Mouse (Mus musculus): Measurements from ENCODE around the gene Olfr1377.
"Not testable (repeated sequence)": the region's sequence is repeated elsewhere in the genome, so short reads cannot be mapped to it uniquely, and the experiment has no call there.

Olfr1377 gene

DNA sequence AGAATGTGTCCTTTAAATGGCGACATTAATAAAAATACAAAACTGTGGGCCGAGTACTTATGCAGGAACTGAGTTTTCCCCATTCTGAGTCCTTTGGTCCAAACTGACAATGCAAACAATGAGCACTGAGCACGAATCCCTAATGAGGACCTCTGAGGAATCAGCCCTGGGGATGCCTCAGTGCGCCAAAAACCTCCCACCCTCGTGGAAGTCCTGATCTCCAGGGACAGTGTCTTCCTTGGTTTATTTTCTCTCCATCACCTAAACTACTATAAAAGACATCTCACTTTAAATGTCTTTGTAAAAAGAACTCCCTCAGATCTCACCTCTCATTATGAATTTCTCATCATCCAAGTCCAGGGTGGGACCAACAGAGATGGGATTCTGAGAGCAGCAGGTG lies at the start of gene Olfr1377:
Gene Olfr1377 (plus strand): TSS at position 301 of the 400 bp plus-strand sequence.
- DNase-seq (ENCODE audit: low spot score): no peak

DNA sequence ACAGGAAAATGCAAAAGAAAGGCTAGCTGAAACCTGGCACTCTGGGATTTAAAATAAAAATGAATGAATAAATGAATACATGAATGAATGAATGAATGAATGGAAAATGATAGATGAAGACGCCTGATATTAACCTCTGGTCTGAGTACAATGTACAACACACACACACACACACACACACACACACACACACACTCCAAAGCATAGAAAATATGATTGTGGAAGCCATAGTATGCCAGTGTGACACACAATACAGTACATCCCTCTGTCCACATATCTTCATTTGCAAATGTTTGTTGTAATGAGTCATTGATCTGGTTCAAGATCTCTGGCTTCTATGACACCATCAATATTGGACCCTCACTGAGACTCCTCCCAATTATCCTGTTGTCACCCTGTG lies 49.7 kb upstream of the Olfr1377 start:
- no peak for DNase-seq (ENCODE audit: low spot score)

DNA sequence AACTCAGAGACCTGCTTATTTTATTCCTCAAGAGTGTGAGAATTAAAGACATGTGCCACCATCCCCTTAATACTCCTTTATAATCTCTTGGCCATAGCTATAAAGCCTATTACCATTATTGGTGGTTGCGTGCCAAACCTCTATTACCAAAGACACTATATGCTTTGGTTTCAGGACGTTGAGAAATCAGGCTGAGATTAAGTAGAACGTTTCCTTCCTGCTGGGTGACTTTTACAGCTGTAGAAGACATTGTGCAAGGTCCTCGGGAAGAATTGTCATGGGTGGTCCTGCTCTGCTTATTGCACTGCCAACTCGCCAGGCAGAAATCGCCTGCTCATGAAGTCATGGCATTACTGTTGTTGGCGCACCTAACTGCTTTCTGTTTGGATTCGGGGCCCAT lies 43.3 kb upstream of the Olfr1377 start:
- DNase-seq (ENCODE audit: low spot score): no peak

GRCm38 (mm10) chr11:50939621-50940366 lies 42.0 kb upstream of the Olfr1377 start:
- peak; percentile 21 for DNase-seq (ENCODE audit: low spot score)

GRCm38 (mm10) chr11:50942386-50942785 lies 39.4 kb upstream of the Olfr1377 start:
- DNase-seq (ENCODE audit: low spot score): no peak

DNA sequence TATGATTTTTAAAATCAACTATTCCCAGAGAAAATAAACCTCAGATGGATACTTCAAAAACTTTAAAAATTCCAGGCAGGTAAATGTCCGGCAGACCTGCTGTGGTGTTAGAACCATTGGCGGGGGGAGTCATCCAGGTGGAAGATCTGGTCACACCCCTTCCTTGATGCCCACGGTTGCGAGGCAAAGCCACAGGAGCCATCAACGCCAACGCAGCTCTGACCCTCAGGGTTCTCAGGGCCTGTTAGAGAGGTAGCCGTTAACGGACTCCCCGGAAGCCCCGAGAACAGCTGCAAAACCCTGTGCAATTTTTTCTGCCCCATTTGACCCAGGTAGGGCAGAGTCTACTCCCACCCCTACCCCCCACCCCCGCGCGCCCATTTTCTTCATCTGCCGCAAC lies 38.3 kb upstream of the Olfr1377 start, which contains the start of gene 4933414I15Rik:
Gene 4933414I15Rik (minus strand): TSS at position 260 of the 400 bp plus-strand sequence.
- no peak for DNase-seq (ENCODE audit: low spot score)

- DNase-seq (ENCODE audit: low spot score): no peak
Observed at GRCm38 (mm10) chr11:50952290-50952689, 29.5 kb upstream of the Olfr1377 start.

DNA sequence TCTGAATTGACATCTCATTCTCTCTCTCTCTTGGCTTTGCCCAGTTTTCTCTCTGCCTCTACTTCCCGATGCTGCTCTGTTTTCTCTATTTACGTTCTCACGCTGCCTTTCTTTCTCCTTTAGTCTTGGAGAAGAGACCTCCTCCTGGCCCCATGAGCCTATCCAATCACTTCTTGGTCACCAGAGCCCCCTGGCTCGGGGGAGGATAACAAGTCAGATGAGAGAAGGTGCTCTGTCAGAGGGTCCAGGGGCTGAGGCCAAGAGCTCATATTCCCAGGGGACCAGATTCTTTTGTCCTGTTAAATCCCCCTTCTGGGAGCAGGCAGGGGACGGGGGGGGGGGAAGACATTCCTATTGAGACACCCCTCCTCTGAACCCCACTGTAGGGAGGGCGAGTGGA lies 28.1 kb upstream of the Olfr1377 start, which contains the start of gene Prop1:
Gene Prop1 (minus strand): TSS at position 101 of the 400 bp plus-strand sequence.
- no peak for DNase-seq (ENCODE audit: low spot score)

- DNase-seq (ENCODE audit: low spot score): no peak
Observed at GRCm38 (mm10) chr11:50964886-50965285, 16.9 kb upstream of the Olfr1377 start.

DNA sequence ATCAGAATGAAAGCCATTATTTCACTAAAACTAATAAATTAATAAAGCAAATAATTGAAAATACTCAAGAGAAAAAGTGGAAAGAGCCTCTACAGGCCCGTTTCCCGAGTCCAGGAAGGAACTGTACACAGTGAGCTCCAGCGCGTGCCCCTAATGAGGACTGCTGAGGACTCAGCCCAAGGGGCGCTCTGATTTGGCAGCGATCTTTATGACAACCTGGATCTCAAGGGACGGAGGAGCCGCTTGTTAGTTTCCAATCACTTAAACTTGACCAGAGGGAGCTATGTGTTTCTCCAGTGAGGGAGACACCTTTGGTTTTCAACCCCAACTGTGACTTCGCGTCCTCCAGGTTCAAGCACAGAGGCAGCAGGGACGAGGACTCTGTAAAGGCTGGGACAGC lies 15.5 kb upstream of the Olfr1377 start, which contains the start of gene Olfr1378:
Gene Olfr1378 (plus strand): TSS at position 301 of the 400 bp plus-strand sequence.
- no peak for DNase-seq (ENCODE audit: low spot score)

- DNase-seq (ENCODE audit: low spot score): no peak
Observed at GRCm38 (mm10) chr11:50977216-50977615, 4.6 kb upstream of the Olfr1377 start.

- no peak for DNase-seq (ENCODE audit: low spot score)
Observed at GRCm38 (mm10) chr11:51003296-51003695, 21.5 kb downstream of the Olfr1377 start, which contains the start of gene Olfr51. Olfr51 (plus strand) TSS chr11:51003596.

GRCm38 (mm10) chr11:51011821-51012220 lies 30.1 kb downstream of the Olfr1377 start:
- peak; percentile 11 for DNase-seq (ENCODE audit: low spot score)

DNA sequence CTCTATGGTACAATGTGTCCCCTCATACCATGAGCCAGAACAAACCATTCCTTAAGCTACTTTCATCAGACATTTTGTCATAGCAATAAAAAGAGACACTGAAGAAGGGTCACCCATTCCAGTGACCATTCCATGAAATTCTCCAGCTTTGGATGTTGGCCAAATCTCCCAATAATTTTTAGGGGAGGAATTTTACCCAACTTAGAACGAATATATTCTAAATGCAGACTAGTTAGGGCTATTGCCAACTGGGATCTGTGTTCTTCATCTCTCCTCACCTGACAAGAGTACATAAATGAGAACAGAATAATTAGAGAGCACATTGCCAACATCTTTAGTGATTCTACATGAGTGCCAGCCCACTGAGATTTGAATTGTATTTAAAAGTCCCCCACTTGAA lies 32.2 kb downstream of the Olfr1377 start, which contains the start of gene Olfr54:
Gene Olfr54 (plus strand): TSS at position 301 of the 400 bp plus-strand sequence.
- no peak for DNase-seq (ENCODE audit: low spot score)

DNA sequence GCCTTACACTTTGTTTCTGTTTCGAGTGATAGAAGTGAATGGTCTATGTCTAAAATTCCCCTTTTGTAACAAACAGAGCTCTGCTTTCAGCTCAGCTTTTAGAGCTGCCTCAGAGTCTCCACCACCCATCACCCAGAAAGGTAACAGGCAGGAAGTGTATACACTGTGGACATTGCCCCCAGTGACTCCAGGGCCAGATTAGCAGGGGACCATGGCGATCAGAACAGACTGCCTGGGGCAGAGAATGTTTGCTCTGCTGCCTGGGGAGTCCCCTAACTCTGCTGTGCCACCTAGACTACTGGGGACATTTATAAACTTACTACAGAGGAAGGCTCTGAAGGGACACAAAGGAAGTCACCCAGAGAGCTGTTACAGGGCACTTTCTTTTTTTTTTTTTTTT lies 34.6 kb downstream of the Olfr1377 start:
- no peak for DNase-seq (ENCODE audit: low spot score)

DNA sequence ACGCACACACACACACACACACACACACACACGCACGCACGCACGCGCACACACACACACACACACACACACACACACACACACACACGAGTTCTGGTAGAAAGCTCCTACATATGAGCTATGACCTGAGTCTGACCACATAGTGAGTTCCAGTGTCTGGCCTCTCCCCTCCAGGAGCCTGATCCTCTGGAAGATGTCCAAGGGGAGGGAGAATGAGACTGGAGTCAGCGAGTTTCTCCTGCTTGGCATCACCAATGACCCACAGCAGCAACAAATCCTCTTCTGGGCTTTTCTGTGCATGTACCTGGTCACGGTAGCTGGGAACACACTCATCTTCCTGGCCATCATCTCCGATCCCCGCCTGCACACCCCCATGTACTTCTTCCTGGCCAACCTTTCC lies 45.0 kb downstream of the Olfr1377 start:
- DNase-seq (ENCODE audit: low spot score): not testable (repeated sequence)

GRCm38 (mm10) chr11:51029381-51029780 lies 47.6 kb downstream of the Olfr1377 start:
- not testable (repeated sequence) for DNase-seq (ENCODE audit: low spot score)

GRCm38 (mm10) chr11:51030225-51030624 lies 48.5 kb downstream of the Olfr1377 start:
- DNase-seq (ENCODE audit: low spot score): no peak

DNA sequence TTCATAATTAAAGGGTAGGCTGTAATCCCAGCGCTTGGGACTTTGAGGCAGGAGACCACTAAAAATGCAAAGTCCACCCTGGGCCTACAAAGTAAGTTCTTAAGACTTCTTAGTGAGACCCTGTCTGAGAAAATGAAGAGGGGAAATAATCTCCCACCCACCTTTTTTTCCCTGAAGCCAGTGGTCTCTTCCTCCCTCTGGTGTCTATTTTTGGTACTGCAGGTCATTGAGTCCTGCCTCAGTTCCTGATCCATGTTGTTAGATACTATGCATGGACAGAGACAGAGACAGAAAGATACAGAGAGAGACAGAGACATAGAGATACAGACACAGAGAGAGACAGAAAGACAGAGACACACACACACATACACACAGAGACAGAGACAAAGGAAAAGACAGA lies 51.1 kb downstream of the Olfr1377 start:
- DNase-seq (ENCODE audit: low spot score): no peak

DNA sequence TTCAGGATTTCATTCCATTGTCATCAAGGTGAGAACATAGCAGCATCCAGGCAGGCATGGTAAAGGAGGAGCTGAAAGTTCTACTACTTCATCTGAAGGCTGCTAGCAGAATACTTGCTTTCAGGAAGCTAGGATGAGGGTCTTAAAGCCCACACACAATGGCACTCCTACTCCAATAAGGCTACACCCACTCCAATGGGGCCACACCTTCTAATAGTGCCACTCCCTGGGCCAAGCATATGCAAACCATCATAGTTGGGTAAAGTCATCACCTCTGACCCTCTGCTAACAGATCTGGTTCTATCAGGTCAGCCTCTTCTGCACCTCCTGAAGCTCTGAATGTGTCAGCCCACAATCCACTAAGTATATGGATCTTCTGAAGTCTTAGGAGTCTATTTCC lies 52.4 kb downstream of the Olfr1377 start:
- DNase-seq (ENCODE audit: low spot score): not testable (repeated sequence)

- DNase-seq (ENCODE audit: low spot score): no peak
Observed at GRCm38 (mm10) chr11:51035951-51036350, 54.2 kb downstream of the Olfr1377 start.

Data from urinary bladder, postnatal 14 days (tissue).